Mouse (Mus musculus) stomach, postnatal 0 days (tissue): ENCODE measurements around the gene Npdc1. TPM values are rescaled to one million over a fixed set of nuclear protein-coding genes. Genes with fewer than 3 reads are reported as not detected.
"Not testable (repeated sequence)": the region's sequence is repeated elsewhere in the genome, so short reads cannot be mapped to it uniquely, and the experiment has no call there.

ENCODE experiments used
- ATAC-seq: fragments of 200-750 bp; cut with Nextera tagmentation; 2 replicates; pipeline ENCODE4 v1.8.0; 2017; ENCODE audit not compliant: low FRiP score, low TSS enrichment
- DNase-seq: peaks from one replicate; pipeline ENCODE4 v3.0.0-alpha.2; 2016; ENCODE audit warnings: low spot score
- H3K27ac ChIP-seq: fragments of 300-500 bp; sonication (generic); replicated peaks from 2 replicates; pipeline ENCODE4 v1.5.1; 2014; ENCODE audit warnings: mild to moderate bottlenecking, control low read depth
- H3K27me3 ChIP-seq: fragments of 300-500 bp; sonication (generic); 2 replicates; pipeline ENCODE4 v1.6.1; 2014; ENCODE audit warnings: low read length; ENCODE audit not compliant: control insufficient read depth, insufficient read depth
- H3K36me3 ChIP-seq: fragments of 300-500 bp; sonication (generic); 2 replicates; pipeline ENCODE4 v1.6.1; 2014; ENCODE audit warnings: low read length, mixed read lengths; ENCODE audit not compliant: control insufficient read depth, insufficient read depth
- H3K4me1 ChIP-seq: fragments of 300-500 bp; sonication (generic); replicated peaks from 2 replicates; pipeline ENCODE4 v1.6.1; 2014; ENCODE audit warnings: antibody characterized with exemption; ENCODE audit not compliant: control insufficient read depth, insufficient read depth
- H3K4me2 ChIP-seq: fragments of 300-500 bp; sonication (generic); replicated peaks from 2 replicates; pipeline ENCODE4 v1.6.1; 2014; ENCODE audit warnings: low read depth, mild to moderate bottlenecking, control low read depth, moderate library complexity
- H3K4me3 ChIP-seq: fragments of 300-500 bp; sonication (generic); 2 replicates; pipeline ENCODE4 v1.5.1; 2014; ENCODE audit warnings: low read depth, low read length, control low read depth
- H3K9ac ChIP-seq: fragments of 300-500 bp; sonication (generic); 2 replicates; pipeline ENCODE4 v1.6.1; 2014; ENCODE audit warnings: mild to moderate bottlenecking, low read length, control low read depth, mixed read lengths
- H3K9me3 ChIP-seq: fragments of 300-500 bp; sonication (generic); 2 replicates; pipeline ENCODE4 v1.6.1; 2016; ENCODE audit warnings: low read length; ENCODE audit not compliant: control insufficient read depth
- CTCF ChIP-seq: IDR thresholded peaks from 2 replicates; pipeline ENCODE4 v1.5.1; 2016; ENCODE audit warnings: antibody characterized with exemption, low read depth, mild to moderate bottlenecking, moderate library complexity
- EP300 ChIP-seq: optimal IDR thresholded peaks from 2 replicates; pipeline ENCODE3; 2016; ENCODE audit warnings: antibody characterized with exemption
- WGBS: fragments of 180-500 bp; shearing (Covaris S2); extraction: QIAGEN DNeasy Blood & Tissue Kit; methylation state at CpG from one replicate; pipeline ENCODE4 v1.1.7; 2014; 5-methylcytosine and 5-hydroxymethylcytosine counted together
- polyA plus RNA-seq: library from polyadenylated mRNA; unstranded; fragments of >200 nt; fragmentation: Nextera tagmentation; extraction: Ambion mirVana; gene quantifications from 2 replicates; pipeline ENCODE4 v1.2.1, GENCODE M21; 2015

The Npdc1 gene
- polyA plus RNA-seq, 1 experiment from 2014 or later, result 53.0 TPM

GRCm38 (mm10) chr2:25402972-25403601 is 3.9 kb downstream of the Npdc1 start:
- DNase-seq, result peak; percentile 78
- Histone ChIP-seq H3K27me3 (no peaks in the 10 kb centered on the region), H3K9me3 (no peaks in the 10 kb centered on the region), H3K4me1 (no peaks in the 10 kb centered on the region; the same call in 1 of the 2 replicates), H3K4me3 (peak overlapping the region; percentile 60), H3K9ac (peak overlapping the region; percentile 64), H3K27ac (peak overlapping the region; percentile 56), H3K4me2 (peak overlapping the region; percentile 77), H3K36me3 (no peaks in the 10 kb centered on the region)
- peak; percentile 73 for ATAC-seq
- 2% methylated on average over 49 of the region's 54 CpGs for WGBS
- TF ChIP-seq CTCF (no peak), EP300 (no peak)

DNA sequence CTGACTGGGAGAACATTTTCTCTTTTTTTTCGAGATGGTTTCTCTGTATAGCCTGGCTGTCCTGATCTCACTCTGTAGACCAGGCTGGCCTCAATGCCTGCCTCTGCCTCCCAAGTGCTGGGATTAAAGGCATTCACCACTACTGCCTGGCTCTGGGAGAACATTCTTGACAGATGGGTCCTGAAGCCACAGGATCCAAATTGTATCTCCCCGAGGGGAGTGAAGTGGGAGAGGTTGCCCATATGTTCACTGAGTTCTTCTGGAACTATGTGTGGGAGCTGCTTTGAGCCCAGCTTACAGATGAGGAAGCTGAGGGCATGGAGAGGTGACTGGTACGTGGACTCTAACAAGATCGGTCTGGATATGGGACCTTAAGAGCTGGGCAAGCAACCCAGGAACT is 4.8 kb downstream of the Npdc1 start:
- Histone ChIP-seq H3K9me3 (no peaks in the 10 kb centered on the region), H3K36me3 (peaks cover 3% of the 10 kb centered on the region; the same call in 1 of the 2 replicates), H3K4me1 (no peaks in the 10 kb centered on the region; the same call in 1 of the 2 replicates), H3K9ac (no peak overlapping the region), H3K4me3 (peak overlapping the region; percentile 60; the same call in 1 of the 2 replicates), H3K27ac (no peak overlapping the region), H3K4me2 (no peak overlapping the region), H3K27me3 (no peaks in the 10 kb centered on the region)
- ATAC-seq, result no peak
- no peak for TF ChIP-seq CTCF
- TF ChIP-seq EP300, result no peak
- 76% methylated on average over 4 of the region's 4 CpGs for WGBS
- no peak for DNase-seq

GRCm38 (mm10) chr2:25408908-25409307 is 9.8 kb downstream of the Npdc1 start:
- no peak for DNase-seq
- TF ChIP-seq CTCF, result no peak
- no peak for TF ChIP-seq EP300
- no peak overlapping the region for H3K27ac ChIP-seq
- H3K9me3 ChIP-seq, result no peaks in the 10 kb centered on the region
- H3K4me2 ChIP-seq, result no peak overlapping the region
- no peaks in the 10 kb centered on the region for H3K4me1 ChIP-seq
- no peak overlapping the region for H3K4me3 ChIP-seq
- H3K27me3 ChIP-seq, result no peaks in the 10 kb centered on the region
- no peak for ATAC-seq
- peaks cover 3% of the 10 kb centered on the region; the same call in 1 of the 2 replicates for H3K36me3 ChIP-seq
- no peak overlapping the region for H3K9ac ChIP-seq
- 85% methylated on average over 10 of the region's 10 CpGs for WGBS

GRCm38 (mm10) chr2:25413436-25413835 is 14.3 kb downstream of the Npdc1 start:
- DNase-seq, H3K4me2 ChIP-seq, H3K4me3 ChIP-seq, H3K27ac ChIP-seq, H3K9me3 ChIP-seq, H3K4me1 ChIP-seq, ATAC-seq, H3K36me3 ChIP-seq, H3K27me3 ChIP-seq, H3K9ac ChIP-seq: not testable (repeated sequence)
- TF ChIP-seq CTCF, result peak; percentile 53

DNA sequence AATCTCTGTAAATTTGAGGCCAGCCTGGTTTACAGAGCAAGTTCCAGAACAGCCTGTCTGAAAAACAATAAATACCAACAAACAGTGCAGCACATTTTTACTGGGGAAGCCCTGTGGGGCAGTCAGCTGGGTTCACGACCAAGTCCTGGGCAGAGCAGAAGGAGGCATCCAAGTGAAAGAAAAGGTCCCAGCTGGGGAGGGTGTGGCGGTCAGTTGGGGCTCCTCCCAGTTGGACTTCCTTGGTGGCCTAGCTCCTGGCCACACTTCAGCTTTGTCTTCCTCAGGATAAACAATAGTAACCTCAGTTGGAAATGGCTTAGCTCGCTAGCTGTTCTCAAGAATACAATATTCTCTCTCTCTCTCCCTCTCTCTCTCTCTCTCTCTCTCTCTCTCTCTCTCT is 18.3 kb downstream of the Npdc1 start:
- H3K9me3 ChIP-seq, result no peaks in the 10 kb centered on the region
- no peak overlapping the region for H3K27ac ChIP-seq
- DNase-seq, result no peak
- no peak for TF ChIP-seq CTCF
- TF ChIP-seq EP300, result no peak
- no peaks in the 10 kb centered on the region for H3K27me3 ChIP-seq
- ATAC-seq, result no peak
- no peak overlapping the region for H3K4me2 ChIP-seq
- no peak overlapping the region for H3K4me3 ChIP-seq
- WGBS, result 17% methylated on average over 3 of the region's 3 CpGs
- no peaks in the 10 kb centered on the region for H3K4me1 ChIP-seq
- no peak overlapping the region for H3K9ac ChIP-seq
- no peaks in the 10 kb centered on the region for H3K36me3 ChIP-seq

GRCm38 (mm10) chr2:25421896-25422295 is 22.7 kb downstream of the Npdc1 start:
- no peak overlapping the region for H3K9ac ChIP-seq
- H3K4me1 ChIP-seq, result no peaks in the 10 kb centered on the region
- no peaks in the 10 kb centered on the region for H3K27me3 ChIP-seq
- H3K4me2 ChIP-seq, result no peak overlapping the region
- 0 out of 2 replicates have a peak, but pooled peaks have one; percentile 21 for ATAC-seq
- H3K27ac ChIP-seq, result no peak overlapping the region
- H3K4me3 ChIP-seq, result no peak overlapping the region
- TF ChIP-seq CTCF, result peak; percentile 77
- TF ChIP-seq EP300, result no peak
- peak; percentile 50 for DNase-seq
- H3K36me3 ChIP-seq, result no peaks in the 10 kb centered on the region
- 27% methylated on average over 3 of the region's 3 CpGs for WGBS
- no peaks in the 10 kb centered on the region for H3K9me3 ChIP-seq
